Mouse (Mus musculus) lung, adult 2 months (tissue): ENCODE results near the gene Ppp1r3c.

ENCODE experiments used
- CTCF ChIP-seq: fragments of 200-500 bp; IDR thresholded peaks from 2 replicates; pipeline ENCODE4 v1.5.1; 2011; ENCODE audit warnings: mild to moderate bottlenecking, low read length, control low read depth; ENCODE audit not compliant: insufficient read depth
- POLR2A ChIP-seq: fragments of 200-500 bp; IDR thresholded peaks from 2 replicates; pipeline ENCODE4 v1.6.1; 2011; ENCODE audit warnings: low read depth, mild to moderate bottlenecking, control low read depth, low read length, borderline replicate concordance; ENCODE audit errors: extremely low read depth

DNA sequence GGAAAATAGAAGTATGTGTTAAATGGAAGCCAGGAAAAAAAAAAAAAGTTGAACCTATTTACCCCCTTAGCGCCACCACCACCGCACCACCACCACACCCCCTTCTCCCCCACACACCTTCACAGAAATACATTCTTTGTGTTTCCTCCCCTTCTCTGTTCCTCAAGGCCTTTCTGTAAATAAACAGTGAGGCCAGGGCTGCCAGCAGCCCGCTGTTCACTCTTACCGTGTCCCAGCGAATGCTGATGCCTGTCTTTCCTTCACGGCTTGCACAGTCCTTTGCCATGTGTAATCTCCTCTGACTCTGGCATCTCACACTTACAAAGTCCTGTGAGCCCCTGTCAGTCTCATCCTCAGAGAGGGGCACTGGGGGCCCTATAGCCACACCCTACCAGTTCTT, 30.3 kb downstream of the Ppp1r3c start:
- TF ChIP-seq CTCF (no peak), POLR2A (no peak)
